In the genomic region with DNA sequence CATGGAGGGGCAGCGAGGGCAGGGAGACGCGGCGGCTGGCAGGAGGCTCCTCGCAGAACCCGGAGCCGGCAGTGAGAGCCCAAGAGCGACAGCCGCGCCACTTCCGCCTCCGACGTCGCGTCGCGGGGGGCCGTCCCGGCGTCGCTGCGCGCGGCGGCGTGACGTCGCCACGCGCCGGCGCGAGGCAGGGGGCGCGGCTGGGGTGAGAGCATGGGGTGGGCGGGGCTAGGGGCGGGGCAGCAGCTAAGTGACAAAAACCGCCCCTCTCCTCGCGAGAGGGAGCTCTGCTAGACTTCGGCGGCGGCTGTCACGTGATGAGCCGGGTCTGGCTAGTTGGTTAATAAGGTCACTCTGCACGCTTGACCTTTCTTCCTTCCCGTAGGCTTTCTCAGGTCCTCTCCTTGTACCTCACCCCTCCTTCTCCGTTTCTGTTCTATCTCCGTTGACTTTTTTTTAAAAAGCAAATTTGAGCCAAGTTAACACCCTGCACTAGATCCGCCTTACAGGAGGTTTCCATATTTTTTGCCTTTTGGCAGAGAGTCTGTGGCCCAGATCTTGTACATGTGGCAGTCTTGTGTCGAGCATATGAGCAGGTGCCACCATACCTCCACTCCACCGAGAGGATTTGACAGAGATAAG, we compare ENCODE assay signal across 1 mouse cellular context.
TF ChIP-seq lines count a peak whose summit lies in the region.

A gene (minus strand): TSS at position 130 of the 639 bp plus-strand sequence.

TF ChIP-seq in MEL, 35 proteins besides CTCF, POLR2A, EP300 and RAD21 (continued from another document):
- TF ChIP-seq ZKSCAN1 (IDR thresholded peaks at IDR 0.05; ENCODE audit: low read depth, low read length) (no peak), POLR2AphosphoS2 (IDR thresholded peaks at IDR 0.05; ENCODE audit: low read length) (peak; percentile 57; the same call in 1 of the 2 replicates), TAL1 (IDR thresholded peaks at IDR 0.05; ENCODE audit: low read length) (no peak), SIN3A (IDR thresholded peaks at IDR 0.05; ENCODE audit: low read length) (no peak), HCFC1 (IDR thresholded peaks at IDR 0.05; ENCODE audit: low read depth, low read length) (peak; percentile 67)
